Mouse (Mus musculus): ENCODE measurements around the gene Mill2.

- no peak for TF ChIP-seq POLR2A (IDR thresholded peaks at IDR 0.05; ENCODE audit: extremely low read depth, insufficient read depth, low read length)
- no peak for TF ChIP-seq CTCF (IDR thresholded peaks at IDR 0.05; ENCODE audit: extremely low read depth, insufficient read depth, low read length)
Measured at GRCm38 (mm10) chr7:18858310-18858916, 18.6 kb downstream of the Mill2 start.
